Mouse (Mus musculus) forebrain, embryonic 16.5 days (tissue): Measurements from ENCODE around the gene Zdhhc14. TPM values are rescaled to one million over a fixed set of nuclear protein-coding genes. Genes with fewer than 3 reads are reported as not detected.

Source experiments
- ATAC-seq: fragments of 200-750 bp; cut with Nextera tagmentation; 2 replicates; pipeline ENCODE4 v1.8.0; 2017; ENCODE audit warnings: mild to moderate bottlenecking, moderate library complexity
- H3K27ac ChIP-seq: fragments of 300-500 bp; sonication (generic); 2 replicates; pipeline ENCODE4 v1.5.1; 2014; ENCODE audit warnings: low read length, control low read depth
- H3K27me3 ChIP-seq: fragments of 300-500 bp; sonication (generic); replicated peaks from 2 replicates; pipeline ENCODE4 v1.6.1; 2014; ENCODE audit warnings: low read length; ENCODE audit not compliant: control insufficient read depth, insufficient read depth
- H3K36me3 ChIP-seq: fragments of 300-500 bp; sonication (generic); 2 replicates; pipeline ENCODE4 v1.6.1; 2014; ENCODE audit not compliant: control insufficient read depth, insufficient read depth
- H3K4me1 ChIP-seq: fragments of 300-500 bp; sonication (generic); replicated peaks from 2 replicates; pipeline ENCODE4 v1.6.1; 2014; ENCODE audit warnings: low read length; ENCODE audit not compliant: control insufficient read depth, insufficient read depth
- H3K4me2 ChIP-seq: fragments of 300-500 bp; sonication (generic); 2 replicates; pipeline ENCODE4 v1.6.1; 2014; ENCODE audit warnings: mild to moderate bottlenecking, low read length, control low read depth
- H3K4me3 ChIP-seq: fragments of 300-500 bp; sonication (generic); replicated peaks from 2 replicates; pipeline ENCODE4 v1.5.1; 2014; ENCODE audit warnings: mild to moderate bottlenecking, low read length, control low read depth
- H3K9ac ChIP-seq: fragments of 300-500 bp; sonication (generic); replicated peaks from 2 replicates; pipeline ENCODE4 v1.6.1; 2014; ENCODE audit warnings: low read depth, low read length, control low read depth
- H3K9me3 ChIP-seq: fragments of 300-500 bp; sonication (generic); 2 replicates; pipeline ENCODE4 v1.6.1; 2016; ENCODE audit warnings: low read length; ENCODE audit not compliant: control insufficient read depth
- WGBS: fragments of 180-500 bp; shearing (Covaris S2); extraction: QIAGEN DNeasy Blood & Tissue Kit; methylation state at CpG from one replicate; pipeline ENCODE4 v1.1.7; 2014; 5-methylcytosine and 5-hydroxymethylcytosine counted together
- polyA plus RNA-seq: library from polyadenylated mRNA; unstranded; fragments of >200 nt; fragmentation: Nextera tagmentation; extraction: Ambion mirVana; gene quantifications from 2 replicates; pipeline ENCODE4 v1.2.1, GENCODE M21; 2015

Zdhhc14 gene
- polyA plus RNA-seq, 1 experiment from 2014 or later, result 8.1 TPM

DNA sequence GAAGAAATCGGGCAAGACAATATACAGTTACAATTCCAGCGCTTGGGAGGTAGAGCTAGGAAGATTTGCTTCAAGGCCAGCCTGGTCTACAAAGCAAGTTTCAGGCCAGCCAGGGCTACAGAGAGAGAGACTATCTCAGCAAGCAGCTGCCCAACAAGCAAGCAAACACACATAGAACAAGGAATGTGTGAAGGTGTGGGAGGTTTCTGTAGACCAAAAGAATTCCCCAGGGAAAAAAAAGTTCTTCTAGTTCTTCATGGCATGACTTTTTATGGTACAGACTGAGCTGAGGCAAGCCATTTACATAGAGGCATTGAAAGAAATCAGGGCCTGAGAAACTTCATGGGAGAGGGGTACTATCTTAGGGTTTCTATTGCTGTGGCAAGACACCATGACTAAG is 52.7 kb downstream of the Zdhhc14 start:
- no peak for ATAC-seq
- WGBS, result 96% methylated on average over 2 of the region's 2 CpGs

GRCm38 (mm10) chr17:5548546-5548945 is 56.2 kb downstream of the Zdhhc14 start:
- peaks cover 10% of the 10 kb centered on the region for H3K4me1 ChIP-seq
- no peak for ATAC-seq
- no peaks in the 10 kb centered on the region for H3K9me3 ChIP-seq
- no peak overlapping the region for H3K4me2 ChIP-seq
- no peak overlapping the region for H3K4me3 ChIP-seq
- no peak overlapping the region for H3K9ac ChIP-seq
- no peaks in the 10 kb centered on the region for H3K27me3 ChIP-seq
- no peaks in the 10 kb centered on the region for H3K36me3 ChIP-seq
- 82% methylated on average over 2 of the region's 2 CpGs for WGBS
- H3K27ac ChIP-seq, result no peak overlapping the region

More for the DNA sequence above, 52.7 kb downstream of the Zdhhc14 start:
- Histone ChIP-seq H3K9ac (no peak overlapping the region), H3K4me2 (no peak overlapping the region), H3K4me3 (no peak overlapping the region), H3K9me3 (no peaks in the 10 kb centered on the region), H3K4me1 (peaks cover under 1% of the 10 kb centered on the region), H3K36me3 (no peaks in the 10 kb centered on the region), H3K27me3 (no peaks in the 10 kb centered on the region), H3K27ac (no peak overlapping the region)

GRCm38 (mm10) chr17:5549460-5549859 is 57.1 kb downstream of the Zdhhc14 start:
- no peak for ATAC-seq
- no peak overlapping the region for H3K4me2 ChIP-seq
- H3K27me3 ChIP-seq, result no peaks in the 10 kb centered on the region
- no peaks in the 10 kb centered on the region for H3K36me3 ChIP-seq
- H3K4me3 ChIP-seq, result no peak overlapping the region
- no peaks in the 10 kb centered on the region for H3K9me3 ChIP-seq
- WGBS, result 94% methylated on average over 6 of the region's 6 CpGs
- no peak overlapping the region for H3K27ac ChIP-seq
- H3K9ac ChIP-seq, result no peak overlapping the region
- H3K4me1 ChIP-seq, result peaks cover 10% of the 10 kb centered on the region

GRCm38 (mm10) chr17:5550444-5550843 is 58.1 kb downstream of the Zdhhc14 start:
- H3K27ac ChIP-seq, result no peak overlapping the region
- H3K36me3 ChIP-seq, result no peaks in the 10 kb centered on the region
- no peaks in the 10 kb centered on the region for H3K9me3 ChIP-seq
- WGBS, result 78% methylated on average over 10 of the region's 10 CpGs
- no peak overlapping the region for H3K9ac ChIP-seq
- H3K4me3 ChIP-seq, result no peak overlapping the region
- no peak overlapping the region for H3K4me2 ChIP-seq
- no peaks in the 10 kb centered on the region for H3K27me3 ChIP-seq
- H3K4me1 ChIP-seq, result peaks cover 10% of the 10 kb centered on the region
- ATAC-seq, result no peak

DNA sequence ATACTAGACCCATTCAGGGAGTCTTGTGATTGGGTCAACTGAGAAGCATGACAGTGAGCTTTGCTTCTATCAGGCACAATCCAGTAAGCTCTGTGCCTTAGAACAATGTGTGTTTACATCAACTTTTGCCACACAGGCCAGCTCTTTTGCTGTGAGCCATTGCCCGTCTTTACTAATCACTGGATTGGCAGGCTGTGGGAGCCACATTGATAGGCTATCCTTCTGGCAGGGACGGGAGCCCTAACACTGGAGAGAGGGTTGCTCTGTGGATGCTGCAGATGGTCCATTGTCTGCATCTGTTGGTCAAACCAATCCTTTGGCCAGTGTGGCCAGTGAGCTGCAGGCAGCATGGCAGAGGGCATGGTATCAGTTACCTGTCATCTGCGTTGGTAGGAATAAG is 58.8 kb downstream of the Zdhhc14 start:
- no peaks in the 10 kb centered on the region for H3K36me3 ChIP-seq
- peaks cover 10% of the 10 kb centered on the region for H3K4me1 ChIP-seq
- H3K9ac ChIP-seq, result no peak overlapping the region
- H3K27me3 ChIP-seq, result no peaks in the 10 kb centered on the region
- H3K27ac ChIP-seq, result no peak overlapping the region
- no peak overlapping the region for H3K4me3 ChIP-seq
- no peak overlapping the region for H3K4me2 ChIP-seq
- H3K9me3 ChIP-seq, result no peaks in the 10 kb centered on the region
- 70% methylated on average over 3 of the region's 3 CpGs for WGBS
- ATAC-seq, result no peak

GRCm38 (mm10) chr17:5552036-5552760 is 59.8 kb downstream of the Zdhhc14 start:
- Histone ChIP-seq H3K27ac (no peak overlapping the region), H3K9me3 (no peaks in the 10 kb centered on the region), H3K36me3 (no peaks in the 10 kb centered on the region), H3K4me2 (no peak overlapping the region), H3K4me1 (peaks cover 10% of the 10 kb centered on the region), H3K9ac (no peak overlapping the region), H3K27me3 (no peaks in the 10 kb centered on the region), H3K4me3 (no peak overlapping the region)
- ATAC-seq, result no peak
- 77% methylated on average over 14 of the region's 14 CpGs for WGBS

- Histone ChIP-seq H3K36me3 (no peaks in the 10 kb centered on the region), H3K4me3 (no peak overlapping the region), H3K4me2 (no peak overlapping the region), H3K9ac (no peak overlapping the region), H3K4me1 (peaks cover 10% of the 10 kb centered on the region), H3K9me3 (no peaks in the 10 kb centered on the region), H3K27me3 (no peaks in the 10 kb centered on the region), H3K27ac (no peak overlapping the region)
- 59% methylated on average over 5 of the region's 5 CpGs for WGBS
- ATAC-seq, result no peak
Observed at GRCm38 (mm10) chr17:5553556-5553955, 61.2 kb downstream of the Zdhhc14 start.

DNA sequence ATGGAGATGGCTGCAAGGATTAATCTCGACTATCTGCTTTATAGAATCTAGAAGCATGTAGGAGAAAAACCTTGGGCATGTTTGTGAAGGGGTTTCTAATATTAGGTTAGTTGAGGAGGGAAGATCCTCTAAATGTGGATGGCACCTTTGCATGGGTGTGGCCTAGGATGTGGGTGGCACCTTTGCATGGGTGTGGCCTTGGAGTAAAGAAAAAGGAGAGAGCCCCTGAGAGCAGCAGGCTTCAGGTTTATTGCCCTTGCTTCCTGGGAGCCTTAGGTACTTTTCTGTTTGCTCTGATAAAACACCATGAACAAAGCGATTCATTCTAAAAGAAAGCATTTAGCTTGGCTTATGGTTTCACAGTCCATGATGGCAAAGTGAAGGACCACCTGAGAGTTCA is 62.2 kb downstream of the Zdhhc14 start:
- no peak overlapping the region for H3K9ac ChIP-seq
- ATAC-seq, result no peak
- H3K4me2 ChIP-seq, result no peak overlapping the region
- no peak overlapping the region for H3K4me3 ChIP-seq
- H3K27me3 ChIP-seq, result no peaks in the 10 kb centered on the region
- H3K9me3 ChIP-seq, result no peaks in the 10 kb centered on the region
- peaks cover 10% of the 10 kb centered on the region for H3K4me1 ChIP-seq
- H3K27ac ChIP-seq, result no peak overlapping the region
- H3K36me3 ChIP-seq, result no peaks in the 10 kb centered on the region
- 89% methylated on average over 2 of the region's 2 CpGs for WGBS

DNA sequence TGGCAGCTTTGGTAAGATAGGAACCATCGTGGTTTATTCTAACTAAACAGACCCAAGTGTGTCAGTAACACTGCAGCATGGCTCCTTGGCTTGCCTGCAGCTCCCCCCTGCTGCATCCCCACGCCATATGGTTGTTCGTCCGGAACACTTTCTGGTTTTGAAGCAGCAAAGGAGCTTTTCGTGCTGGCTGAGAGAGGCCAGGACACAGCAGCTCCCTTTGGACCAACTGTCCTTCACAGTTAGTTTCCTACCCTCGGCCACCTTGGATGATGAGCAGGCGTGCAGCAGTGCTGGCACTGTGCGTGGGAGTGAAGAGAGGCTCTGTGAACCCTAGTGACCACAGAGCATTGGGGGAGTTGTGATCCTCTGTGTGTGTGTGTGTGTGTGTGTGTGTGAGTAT is 64.2 kb downstream of the Zdhhc14 start:
- Histone ChIP-seq H3K4me2 (no peak overlapping the region), H3K9me3 (no peaks in the 10 kb centered on the region), H3K9ac (no peak overlapping the region), H3K4me1 (0 out of 2 replicates have a peak, but pooled peaks cover 2% of the 10 kb centered on the region), H3K27ac (no peak overlapping the region), H3K4me3 (no peak overlapping the region), H3K36me3 (no peaks in the 10 kb centered on the region), H3K27me3 (no peaks in the 10 kb centered on the region)
- 68% methylated on average over 8 of the region's 8 CpGs for WGBS
- no peak for ATAC-seq

DNA sequence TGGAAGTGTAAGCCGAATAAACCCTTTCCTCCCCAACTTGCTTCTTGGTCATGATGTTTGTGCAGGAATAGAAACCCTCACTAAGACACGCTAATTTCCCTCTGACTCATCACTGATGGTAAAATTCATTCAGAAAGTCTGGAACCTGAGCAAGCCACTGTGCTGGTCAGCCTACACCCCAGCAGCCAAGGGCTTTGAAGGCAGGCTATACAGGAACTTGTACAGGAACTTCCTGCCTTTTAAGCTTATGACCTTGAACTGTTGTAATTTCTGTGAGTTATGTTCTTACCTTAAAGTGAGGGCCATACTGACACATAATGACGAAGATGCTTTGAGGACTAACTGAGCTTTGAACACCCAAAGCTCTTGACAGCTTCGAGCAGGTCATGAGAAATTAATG is 67.9 kb downstream of the Zdhhc14 start:
- Histone ChIP-seq H3K9ac (no peak overlapping the region), H3K9me3 (no peaks in the 10 kb centered on the region), H3K4me1 (no peaks in the 10 kb centered on the region), H3K27ac (no peak overlapping the region), H3K4me2 (no peak overlapping the region), H3K36me3 (no peaks in the 10 kb centered on the region), H3K4me3 (no peak overlapping the region), H3K27me3 (no peaks in the 10 kb centered on the region)
- no peak for ATAC-seq
- 92% methylated on average over 3 of the region's 4 CpGs for WGBS
